Mouse (Mus musculus) small intestine, adult 2 months (tissue): Measurements from ENCODE around the gene Gpr176.

Experiments
- CTCF ChIP-seq: fragments of 200-500 bp; IDR thresholded peaks from 2 replicates; pipeline ENCODE4 v1.5.1; 2012; ENCODE audit warnings: low read depth, mild to moderate bottlenecking, control low read depth, inconsistent platforms, low read length, moderate library complexity, mixed read lengths; ENCODE audit not compliant: insufficient replicate concordance, insufficient read length; ENCODE audit errors: extremely low read depth
- POLR2A ChIP-seq: fragments of 200-500 bp; IDR thresholded peaks from 2 replicates; pipeline ENCODE4 v1.6.1; 2012; ENCODE audit warnings: low read depth, mild to moderate bottlenecking, control low read depth, inconsistent platforms, low read length, moderate library complexity

GRCm38 (mm10) chr2:118301041-118301545, 72.1 kb downstream of the Gpr176 start:
- TF ChIP-seq POLR2A, result no peak
- TF ChIP-seq CTCF, result no peak
